Mouse (Mus musculus): ENCODE measurements around the gene Npb.

Npb gene

DNA sequence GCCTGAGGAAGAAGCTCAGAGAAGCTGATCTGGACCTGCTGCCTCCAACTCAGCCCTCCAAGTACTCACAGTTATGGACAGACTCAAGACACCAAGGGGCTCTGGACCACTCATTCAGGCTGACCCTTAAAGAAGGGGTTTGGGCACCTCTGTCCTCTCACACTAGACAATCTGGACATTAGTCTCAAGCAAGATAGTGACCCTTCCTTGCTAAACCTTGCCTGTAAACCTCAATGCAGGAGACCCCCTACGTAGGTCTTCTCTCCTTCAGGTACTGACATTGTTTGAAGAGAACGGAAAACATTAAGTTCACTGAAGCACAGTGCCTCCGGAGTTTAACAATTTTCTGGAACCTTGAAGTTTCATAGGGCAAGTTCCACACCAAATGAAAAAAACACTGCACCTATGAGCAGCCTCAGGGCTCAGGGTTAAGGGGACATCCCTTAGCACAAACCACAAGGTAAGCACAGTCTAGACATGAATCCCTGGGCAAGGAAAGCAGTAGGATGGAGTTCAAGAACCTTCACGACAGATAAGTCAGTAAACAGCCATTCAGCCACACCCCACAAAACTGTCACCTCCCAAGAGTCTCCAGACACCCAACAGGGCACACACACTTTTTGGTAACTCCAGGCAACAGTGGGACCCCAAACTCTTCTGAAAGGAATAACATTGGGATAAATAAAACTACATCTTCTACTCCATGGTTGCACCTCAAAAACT, 23.6 kb downstream of the Npb start:
- no peak for DNase-seq (ENCODE audit: low spot score)

DNA sequence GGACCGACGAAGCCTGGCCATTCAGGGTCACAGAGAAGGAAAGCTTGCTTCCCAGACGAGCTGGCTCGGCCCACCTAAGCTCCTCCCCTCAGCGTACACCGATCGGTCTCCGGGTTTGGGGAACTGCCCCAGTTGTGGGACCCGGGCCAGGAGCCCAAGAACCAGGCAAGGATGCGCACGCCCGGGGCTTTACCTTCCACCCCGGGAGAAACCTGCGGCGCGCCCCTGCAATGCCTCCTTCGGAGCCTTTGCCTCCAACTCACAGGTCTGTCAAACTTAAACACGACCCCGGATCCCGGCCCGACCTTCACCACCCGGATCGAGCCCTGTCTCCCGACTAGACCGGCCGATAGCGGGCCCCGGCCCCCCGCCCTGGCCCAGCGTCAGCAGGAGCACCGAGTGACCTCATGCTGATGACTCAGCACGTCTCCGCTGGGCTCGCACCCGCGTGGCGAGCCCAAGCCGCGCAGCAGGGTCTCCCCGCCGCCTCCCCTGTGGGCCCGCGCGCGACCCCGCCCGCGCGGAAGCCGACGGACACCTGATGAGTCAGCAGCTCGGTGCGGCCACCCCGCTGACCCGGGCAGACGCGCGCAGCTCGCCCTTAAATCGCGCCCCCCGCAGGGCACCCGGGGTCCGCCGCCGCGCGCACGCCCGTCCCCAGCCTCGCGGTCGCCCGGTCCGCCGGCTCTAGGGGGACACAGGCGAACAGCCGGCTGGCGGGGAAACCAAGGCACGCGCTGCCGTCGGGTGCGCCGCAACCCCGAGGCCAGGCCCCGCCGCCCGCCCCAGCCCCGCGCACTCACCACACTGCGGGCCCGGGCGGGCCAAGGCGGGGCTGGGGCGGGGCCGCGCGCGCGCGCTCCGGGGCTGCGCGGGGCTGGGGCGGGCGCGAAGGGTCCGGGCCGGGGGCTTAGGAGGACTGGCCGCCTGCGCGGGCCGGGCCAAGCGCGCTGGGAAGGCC, 24.6 kb downstream of the Npb start:
- DNase-seq (ENCODE audit: low spot score), result peak; percentile 77

DNA sequence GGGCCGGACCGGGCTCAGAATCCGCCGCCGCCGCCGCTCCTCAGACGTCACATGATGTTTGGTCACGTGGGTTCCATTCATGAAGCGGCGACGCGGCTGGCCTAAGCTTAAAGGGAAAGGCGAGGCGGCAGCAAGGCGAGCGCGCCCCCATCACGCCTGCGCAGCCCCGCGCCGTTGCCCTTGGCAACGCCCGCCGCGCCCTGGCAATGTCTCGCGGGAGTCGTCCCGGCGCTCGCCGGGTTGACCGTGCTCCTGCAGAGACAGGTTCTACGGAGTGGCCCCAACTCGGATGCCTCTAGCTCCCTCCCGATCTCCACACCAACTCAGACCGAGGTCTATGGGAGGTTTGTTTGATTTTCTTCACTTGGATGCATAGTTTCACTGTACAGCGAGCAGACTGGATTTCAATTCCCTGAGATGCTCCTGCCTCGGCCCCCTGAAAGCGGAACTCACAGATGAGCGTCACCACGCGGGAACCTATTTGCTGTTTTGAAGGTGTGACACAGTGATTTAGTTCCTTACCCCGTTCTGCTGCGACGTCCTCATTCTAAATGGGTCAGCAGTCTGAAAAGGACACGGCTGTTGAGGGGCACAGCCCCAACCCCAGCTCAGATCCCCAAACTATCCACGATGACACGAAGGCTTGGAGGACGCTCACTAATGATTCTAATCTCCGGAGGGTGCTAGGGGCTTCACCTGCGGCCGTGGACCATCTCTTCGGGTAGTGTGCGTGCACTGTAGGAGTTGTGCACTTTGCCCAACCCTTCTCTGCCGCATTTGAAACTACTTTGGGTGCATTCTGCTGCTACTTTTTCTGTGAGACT, 25.5 kb downstream of the Npb start, which contains the start of gene Mafg:
Gene Mafg (minus strand): TSS at position 81 of the 824 bp plus-strand sequence.
- peak; percentile 87 for DNase-seq (ENCODE audit: low spot score)

DNA sequence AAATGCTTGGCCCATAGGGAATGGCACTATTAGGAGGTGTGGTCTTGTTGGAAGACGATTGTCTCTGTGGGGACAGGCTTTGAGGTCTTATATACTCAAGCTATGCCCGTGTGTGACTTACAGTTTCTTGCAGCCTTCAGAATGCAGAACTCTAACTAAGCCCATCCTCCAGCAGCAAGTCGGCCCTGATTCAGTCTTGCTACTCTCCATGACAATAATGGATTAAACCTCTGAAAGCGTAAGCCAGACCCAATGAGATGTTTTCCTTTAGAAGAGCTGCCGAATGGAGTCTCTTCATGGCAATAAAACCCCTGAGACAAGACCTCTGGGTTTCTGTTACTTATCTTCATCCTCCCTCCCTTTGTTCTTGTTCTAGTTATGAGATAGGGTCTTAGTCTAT, 26.5 kb downstream of the Npb start:
- DNase-seq (ENCODE audit: low spot score), result no peak

DNA sequence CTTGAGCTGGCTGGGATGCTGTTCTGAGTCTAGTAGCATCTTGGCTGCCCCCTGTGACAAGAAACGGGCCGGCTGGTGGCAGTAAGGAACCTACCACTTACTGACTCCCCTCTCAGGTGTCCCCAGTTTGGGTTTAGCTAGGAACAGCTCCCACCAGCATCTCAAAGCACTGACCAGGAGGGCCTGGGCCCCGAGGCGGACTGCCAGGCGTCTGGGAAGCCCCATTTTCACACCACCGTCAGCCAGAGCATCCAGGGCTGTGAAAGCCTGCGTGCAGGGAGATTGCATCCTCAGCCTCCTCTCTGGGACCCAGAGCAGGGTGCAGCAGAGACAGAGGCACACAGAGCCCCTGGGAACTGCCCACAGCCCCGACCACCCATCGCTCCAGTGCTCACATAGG, 33.0 kb downstream of the Npb start:
- no peak for DNase-seq (ENCODE audit: low spot score)

DNA sequence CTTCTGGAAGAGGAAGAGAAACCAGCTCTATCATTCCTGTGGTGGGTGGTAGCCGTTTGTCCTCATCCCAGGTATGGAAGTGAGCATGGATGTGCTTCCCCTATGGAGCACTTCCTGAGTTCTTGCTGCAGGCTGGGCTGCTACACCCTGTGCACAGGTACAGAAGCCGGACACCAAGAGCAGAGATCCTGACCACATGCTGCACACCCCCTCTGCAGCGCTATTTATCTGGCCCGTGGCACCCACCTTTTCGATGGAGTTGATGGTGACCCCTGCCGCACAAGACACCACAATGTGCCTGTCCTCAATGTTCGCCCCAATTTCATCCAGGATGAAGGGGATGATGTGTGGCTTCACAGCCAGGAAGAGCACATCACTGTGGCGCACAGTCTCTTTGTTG, 33.6 kb downstream of the Npb start:
- DNase-seq (ENCODE audit: low spot score), result no peak

DNA sequence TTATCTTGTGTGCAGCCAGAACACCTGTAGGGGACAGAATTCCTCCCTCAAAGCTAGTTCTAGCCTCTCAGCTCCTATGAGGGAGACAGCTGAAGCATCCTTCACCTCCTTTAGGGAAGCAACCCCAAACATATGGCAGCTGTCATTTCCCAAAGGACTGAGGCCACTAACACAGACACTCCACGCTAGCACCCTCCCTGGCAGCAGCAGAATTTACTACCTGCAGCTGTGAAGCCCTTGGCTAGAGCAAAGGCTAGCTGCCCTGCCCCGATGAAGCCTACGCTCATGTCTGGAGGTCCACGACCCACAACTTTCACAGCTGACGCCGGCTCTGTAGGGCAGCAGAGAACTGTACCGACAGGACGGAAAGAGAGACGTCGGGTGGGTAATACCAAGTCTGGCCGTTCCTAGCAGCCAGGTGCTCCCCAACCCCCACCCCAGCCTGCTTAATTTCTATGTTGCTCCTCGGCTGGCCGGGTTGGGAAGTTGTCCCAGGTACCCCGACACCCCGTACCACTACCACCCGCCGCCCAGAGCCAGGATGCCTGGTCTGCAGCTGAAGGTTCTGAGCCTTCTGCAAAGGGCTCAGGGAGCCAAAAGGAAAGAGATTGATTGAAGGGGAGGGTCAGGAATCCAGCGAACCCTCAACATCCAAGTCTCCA, 34.8 kb downstream of the Npb start:
- DNase-seq (ENCODE audit: low spot score), result no peak

DNA sequence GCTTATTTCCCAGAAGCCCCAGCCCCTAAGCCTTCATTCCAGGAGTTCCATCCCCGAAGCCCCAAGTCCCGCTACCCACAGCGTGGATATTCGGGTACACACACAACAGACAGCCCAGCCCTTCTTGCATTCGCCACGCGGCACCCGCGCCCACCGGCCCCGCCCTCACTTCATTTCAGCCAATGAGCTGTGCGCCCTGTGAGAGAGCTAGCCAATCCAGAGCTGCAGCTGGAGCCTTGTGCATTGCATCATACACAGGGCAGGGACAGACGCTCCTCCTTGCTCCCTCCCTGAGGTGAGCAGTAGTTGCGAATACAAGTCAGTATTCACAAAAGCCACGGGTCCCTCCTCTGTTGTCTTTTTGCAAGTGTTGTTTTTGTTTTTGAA, 35.3 kb downstream of the Npb start, which contains the start of gene Pycr1:
Gene Pycr1 (minus strand): TSS at position 169 of the 387 bp plus-strand sequence.
- peak; percentile 88 for DNase-seq (ENCODE audit: low spot score)

DNA sequence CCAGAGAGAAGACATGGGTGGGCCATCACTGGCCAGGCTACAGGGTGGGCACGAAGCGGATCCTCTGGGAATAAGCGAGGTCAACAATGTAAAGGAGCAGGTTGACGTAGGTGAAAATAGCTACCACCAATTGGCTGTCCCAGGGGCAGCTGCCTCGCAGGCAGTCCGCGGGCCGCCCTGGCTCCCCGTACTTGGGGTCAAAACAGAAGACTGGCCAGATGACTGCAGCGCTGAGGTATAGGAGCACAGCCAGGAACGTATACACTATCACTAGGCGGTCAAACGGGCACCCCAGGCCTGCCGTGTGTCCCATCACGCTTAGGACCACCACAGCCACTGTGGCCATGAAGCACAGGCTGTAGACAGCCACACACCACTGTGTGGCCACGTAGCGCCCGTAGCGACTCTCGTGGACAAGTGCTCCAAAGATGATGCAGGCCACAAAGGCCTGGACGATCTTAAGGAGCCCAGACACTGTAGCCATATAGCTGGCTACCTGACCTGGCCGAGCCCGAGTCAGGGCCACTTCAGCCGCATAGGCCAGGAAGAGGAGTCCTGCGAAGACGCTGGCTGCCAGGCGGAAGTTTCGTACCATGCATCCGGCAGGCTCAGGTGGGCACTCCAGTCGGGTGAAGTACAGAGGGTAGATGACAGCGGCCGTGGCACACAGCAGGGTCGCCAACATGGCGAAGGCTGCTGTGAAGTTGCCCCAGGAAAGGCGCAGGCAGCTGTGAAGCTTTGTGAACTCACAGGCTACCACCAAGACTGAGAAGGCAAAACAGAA, 39.0 kb downstream of the Npb start:
- DNase-seq (ENCODE audit: low spot score), result no peak

DNA sequence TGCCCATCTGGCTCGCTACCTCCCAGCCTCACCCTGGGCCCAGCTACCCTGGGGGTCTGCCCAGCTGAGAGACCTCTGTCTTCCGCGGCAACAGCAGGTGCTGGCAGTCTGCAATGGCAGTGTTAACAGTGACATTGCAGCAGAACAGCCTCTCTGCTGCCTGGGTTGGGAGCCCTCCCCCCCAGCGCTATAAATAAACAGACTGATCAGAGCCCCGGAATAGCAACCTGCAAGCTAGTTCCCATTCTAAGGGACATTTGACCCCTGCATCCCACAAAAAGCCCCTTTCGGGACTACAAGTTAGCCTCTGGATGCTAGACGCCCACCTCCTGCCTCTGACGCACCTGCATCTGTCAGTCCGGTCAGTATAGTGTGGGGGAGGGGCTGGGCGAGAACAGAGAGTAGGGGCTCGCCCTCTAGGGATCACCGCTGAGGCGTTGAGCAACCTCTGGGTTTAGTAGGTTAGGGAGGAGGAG, 39.8 kb downstream of the Npb start, which contains the start of gene Myadml2:
Gene Myadml2 (minus strand): TSS at position 158 of the 476 bp plus-strand sequence.
- no peak for DNase-seq (ENCODE audit: low spot score)

DNA sequence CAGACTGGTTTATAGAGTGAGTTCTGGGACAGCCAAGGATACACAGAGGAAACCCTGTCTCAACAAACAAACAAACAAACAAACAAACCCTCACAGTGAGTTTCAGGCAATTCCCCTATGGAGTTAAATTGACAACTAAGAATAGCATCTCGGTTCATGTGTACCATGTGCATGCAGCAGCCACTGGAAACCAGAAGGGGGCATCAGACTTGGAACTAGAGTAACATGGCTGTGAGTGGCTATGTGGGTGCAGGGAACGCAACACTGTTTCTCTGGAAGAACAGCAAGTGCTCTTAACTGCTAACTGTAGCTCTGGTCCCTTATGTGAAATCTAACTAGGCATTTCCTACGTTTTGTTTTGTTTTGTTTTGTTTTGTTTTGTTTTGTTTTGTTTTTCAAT, 43.6 kb downstream of the Npb start:
- no peak for DNase-seq (ENCODE audit: low spot score)

DNA sequence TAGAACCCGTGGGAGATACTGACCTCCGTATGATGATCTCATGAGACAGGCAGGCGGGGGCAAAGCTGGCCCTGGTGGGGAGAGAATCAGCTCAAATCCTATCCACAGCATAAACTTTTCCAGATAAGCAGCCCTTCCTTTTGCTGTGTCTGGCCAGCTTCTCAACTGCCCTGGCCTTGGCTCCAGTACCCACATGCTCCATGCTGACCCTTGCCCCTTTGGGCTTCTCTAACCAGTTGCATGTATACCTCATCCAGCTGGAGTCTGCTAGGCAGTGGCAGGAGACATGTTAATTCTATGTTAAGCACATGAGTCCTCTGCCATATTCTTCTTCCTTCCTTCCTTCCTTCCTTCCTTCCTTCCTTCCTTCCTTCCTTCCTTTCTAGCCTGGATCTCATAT, 46.5 kb downstream of the Npb start:
- no peak for DNase-seq (ENCODE audit: low spot score)

DNA sequence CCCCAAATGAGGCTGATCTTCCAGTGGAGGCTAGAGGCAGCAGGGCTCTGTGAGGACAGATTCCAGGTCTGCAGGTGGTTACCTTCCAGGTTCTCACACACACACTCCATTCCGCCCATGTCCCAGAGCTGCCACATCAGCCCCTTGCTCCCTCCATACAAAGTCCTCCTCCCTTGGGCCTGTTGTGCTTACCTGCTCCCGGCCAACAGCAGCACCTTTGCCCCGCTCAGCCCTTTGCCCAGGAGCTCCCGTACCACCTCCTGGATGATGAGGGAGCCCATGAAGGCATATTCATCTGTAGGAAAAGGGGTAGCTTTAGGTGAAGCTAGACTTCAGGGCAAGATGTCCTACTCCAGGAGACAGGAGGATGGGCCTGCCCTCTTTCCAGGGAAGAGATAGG, 49.0 kb downstream of the Npb start:
- no peak for DNase-seq (ENCODE audit: low spot score)

Measured in spleen, adult 12 weeks (tissue).